Mouse (Mus musculus) heart, adult 2 months (tissue): ENCODE data around the gene Ksr2.

Experiments used
- CTCF ChIP-seq: fragments of 200-600 bp; IDR thresholded peaks from 2 replicates; pipeline ENCODE4 v1.8.1; 2022; ENCODE audit warnings: antibody characterized with exemption, mild to moderate bottlenecking, moderate library complexity
- POLR2A ChIP-seq: fragments of 200-500 bp; IDR thresholded peaks from 2 replicates; pipeline ENCODE4 v1.6.1; 2011; ENCODE audit warnings: mild to moderate bottlenecking, low read depth, low read length, control low read depth; ENCODE audit not compliant: insufficient read depth

- TF ChIP-seq POLR2A (no peak), CTCF (peak; percentile 24; the same call in 1 of the 2 replicates)
Measured at GRCm38 (mm10) chr5:117628351-117628750, 214.6 kb downstream of the Ksr2 start.
